Mouse (Mus musculus) bone marrow macrophage, adult 2 months (primary cell): Measurements from ENCODE around the gene B4galt2.

Source experiments
- CTCF ChIP-seq: IDR thresholded peaks from 2 replicates; pipeline ENCODE4 v1.5.1; 2012; ENCODE audit warnings: low read depth, mild to moderate bottlenecking, low read length, moderate library complexity
- POLR2A ChIP-seq: IDR thresholded peaks from 2 replicates; pipeline ENCODE4 v1.6.1; 2012; ENCODE audit warnings: mild to moderate bottlenecking, low read depth, low read length, borderline replicate concordance

DNA sequence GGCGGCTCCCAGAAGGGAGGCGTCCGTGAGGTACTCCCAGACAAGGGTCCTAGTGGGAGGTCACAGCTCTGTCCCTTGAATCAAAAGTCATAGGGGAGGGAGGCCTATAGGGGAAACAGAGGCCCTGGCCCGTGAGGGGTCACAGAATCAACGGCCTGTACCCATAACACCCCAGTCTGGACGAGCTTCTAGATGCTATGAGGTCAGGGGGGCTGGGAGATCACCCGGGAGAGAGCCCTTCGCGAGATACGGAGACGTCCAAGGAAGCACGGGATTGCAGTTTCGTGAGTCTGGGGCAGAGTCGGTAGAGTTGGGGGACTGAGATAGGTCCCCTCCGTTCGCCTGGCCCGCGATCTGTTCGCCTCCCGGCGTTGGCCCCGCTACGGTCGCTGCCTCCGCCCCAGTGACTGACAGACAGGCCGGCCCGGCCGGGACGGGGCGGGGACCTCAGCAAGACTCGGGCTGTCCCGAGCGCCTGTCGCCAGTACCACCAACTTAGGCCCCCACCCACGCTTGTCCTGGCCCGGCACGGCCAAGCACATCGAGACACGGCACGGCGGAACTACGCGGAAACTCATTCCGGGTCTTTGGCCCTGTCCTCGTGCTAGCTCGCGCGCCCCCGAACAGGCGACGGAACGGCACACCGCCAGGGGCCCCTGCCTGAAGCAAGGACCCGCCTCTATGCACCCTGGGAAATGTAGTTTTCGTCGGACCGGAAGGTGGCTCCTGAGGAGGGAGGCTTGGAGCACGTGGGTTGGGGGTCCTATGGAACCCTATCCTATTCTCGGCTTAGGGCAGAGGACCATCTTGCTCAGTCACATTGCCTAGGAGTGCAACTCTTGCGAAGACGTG lies 31.5 kb upstream of the B4galt2 start, which contains the start of gene Ipo13:
- TF ChIP-seq CTCF (no peak), POLR2A (no peak)
